9 mouse cellular contexts compared by ENCODE assay signal in the genomic region with DNA sequence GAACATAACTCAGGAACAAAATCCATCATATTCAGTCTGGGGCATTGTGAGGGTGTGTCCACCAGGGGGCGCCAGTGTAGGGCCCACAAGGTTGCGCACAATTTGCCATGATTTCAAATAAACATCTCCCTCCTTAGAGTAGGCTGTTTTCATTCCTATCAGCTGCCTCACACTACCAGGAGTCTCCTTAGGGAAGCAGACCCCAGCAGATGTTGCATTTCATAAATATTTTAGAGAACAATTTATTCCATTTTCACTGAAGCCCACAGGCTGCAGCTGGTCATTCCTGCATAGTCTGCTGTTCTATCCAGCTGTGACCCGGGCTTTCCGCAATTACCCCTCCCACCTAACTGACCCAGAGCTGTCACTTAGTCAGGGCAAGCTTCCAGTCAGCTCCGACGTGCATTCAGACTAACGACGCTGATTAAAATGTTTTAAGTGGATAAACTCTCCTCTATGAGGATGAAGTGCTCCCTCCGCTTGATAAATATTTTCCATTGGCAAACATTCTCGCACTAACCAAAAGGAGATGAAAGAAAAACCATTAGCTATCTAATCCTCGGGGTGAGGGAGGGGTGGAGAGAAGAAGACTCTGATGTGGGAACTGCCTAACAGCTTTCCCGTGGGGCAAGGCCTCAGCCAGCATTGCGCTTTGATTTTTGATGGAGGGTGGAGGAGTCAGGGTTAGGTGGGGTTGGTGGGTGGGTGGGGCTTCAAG.
DNase-seq lines count a peak whose midpoint lies in the region; ATAC-seq and TF ChIP-seq lines count a peak whose summit lies in the region.
"Had no signal": no experiment of that assay in that cellular context is flagged by ENCODE, and none has a peak within 500 bp of the region (broad histone marks: within the 10 kb centered on the region; RNA-seq: fewer than 3 reads in every experiment).

No protein-coding gene starts in this region.

- H3K27ac ChIP-seq in embryonic facial prominence, embryonic 11.5 days (replicated peaks; ENCODE audit: low read depth, low read length) = no peak overlapping the region
- H3K27ac ChIP-seq in hindbrain, embryonic 11.5 days (ENCODE audit: low read depth, low read length) = peak overlapping the region; percentile 42; the same call in 1 of the 2 replicates
- no peak overlapping the region for H3K27ac ChIP-seq in limb, embryonic 14.5 days (replicated peaks; ENCODE audit: low read depth, low read length)
- peak overlapping the region; percentile 75 for H3K27ac ChIP-seq in neural tube, embryonic 13.5 days (replicated peaks)
- H3K27ac ChIP-seq: liver, embryonic 13.5 days had no signal

- 29% methylated on average over 13 of the region's 13 CpGs for whole genome bisulfite sequencing in embryonic facial prominence, embryonic 11.5 days
- 22% methylated on average over 13 of the region's 13 CpGs for WGBS in hindbrain, embryonic 11.5 days
- WGBS in limb, embryonic 14.5 days = 18% methylated on average over 13 of the region's 13 CpGs
- WGBS in neural tube, embryonic 13.5 days = 18% methylated on average over 13 of the region's 13 CpGs

- peak; percentile 34 for DNase-seq in kidney, adult 18-20 months
- no peak for DNase-seq in kidney, adult 11 months
- DNase-seq in Muller cell, postnatal 12 days (ENCODE audit: inconsistent ontology term) = peak; percentile 83
- DNase-seq in embryonic facial prominence, embryonic 11.5 days (ENCODE audit: low spot score) = peak; percentile 49
- peak; percentile 62 for DNase-seq in hindbrain, embryonic 11.5 days (ENCODE audit: low spot score)
- DNase-seq in limb, embryonic 14.5 days (ENCODE audit: low spot score) = peak; percentile 44
- DNase-seq in left cerebral cortex, adult 11 months (ENCODE audit: low spot score) = no peak
- DNase-seq: liver, embryonic 13.5 days had no signal

- H3K4me1 ChIP-seq in embryonic facial prominence, embryonic 11.5 days (ENCODE audit: control insufficient read depth, insufficient read depth, low read length) = no peaks in the 10 kb centered on the region
- H3K4me1 ChIP-seq in hindbrain, embryonic 11.5 days (replicated peaks; ENCODE audit: control insufficient read depth, insufficient read depth, low read length) = no peaks in the 10 kb centered on the region
- no peaks in the 10 kb centered on the region for H3K4me1 ChIP-seq in limb, embryonic 14.5 days (ENCODE audit: control insufficient read depth, insufficient read depth, low read length)
- H3K4me1 ChIP-seq in neural tube, embryonic 13.5 days (replicated peaks) = peaks cover 24% of the 10 kb centered on the region
- H3K4me1 ChIP-seq: liver, embryonic 13.5 days had no signal

- no peak overlapping the region for H3K4me3 ChIP-seq in embryonic facial prominence, embryonic 11.5 days (ENCODE audit: low read depth, low read length)
- H3K4me3 ChIP-seq in hindbrain, embryonic 11.5 days (ENCODE audit: low read depth, low read length) = no peak overlapping the region
- no peak overlapping the region for H3K4me3 ChIP-seq in limb, embryonic 14.5 days (replicated peaks; ENCODE audit: low read length)
- H3K4me3 ChIP-seq in neural tube, embryonic 13.5 days = no peak overlapping the region
- H3K4me3 ChIP-seq: liver, embryonic 13.5 days had no signal

- no peak overlapping the region for H3K9ac ChIP-seq in embryonic facial prominence, embryonic 11.5 days (replicated peaks; ENCODE audit: low read length)
- no peak overlapping the region for H3K9ac ChIP-seq in hindbrain, embryonic 11.5 days (ENCODE audit: low read depth, low read length)
- H3K9ac ChIP-seq in limb, embryonic 14.5 days (ENCODE audit: low read depth, low read length, severe bottlenecking) = no peak overlapping the region
- no peak overlapping the region for H3K9ac ChIP-seq in neural tube, embryonic 13.5 days
- H3K9ac ChIP-seq: liver, embryonic 13.5 days had no signal

- no peak for TF ChIP-seq POLR2A in limb, embryonic 14.5 days (IDR thresholded peaks at IDR 0.05; ENCODE audit: borderline replicate concordance, extremely low read depth, insufficient read depth, insufficient read length)

- H3K4me2 ChIP-seq in embryonic facial prominence, embryonic 11.5 days (ENCODE audit: low read depth, low read length) = no peak overlapping the region
- H3K4me2 ChIP-seq in hindbrain, embryonic 11.5 days (replicated peaks; ENCODE audit: low read depth, low read length) = no peak overlapping the region
- no peak overlapping the region for H3K4me2 ChIP-seq in limb, embryonic 14.5 days (replicated peaks; ENCODE audit: low read depth, low read length, severe bottlenecking)
- H3K4me2 ChIP-seq in neural tube, embryonic 13.5 days = no peak overlapping the region
- H3K4me2 ChIP-seq: liver, embryonic 13.5 days had no signal

- ATAC-seq in embryonic facial prominence, embryonic 11.5 days (replicated peaks; ENCODE audit: insufficient number of reproducible peaks, low FRiP score, low TSS enrichment, low read depth) = peak; percentile 62; the same call in 1 of the 2 replicates
- peak; percentile 65 for ATAC-seq in hindbrain, embryonic 11.5 days (ENCODE audit: low FRiP score)
- ATAC-seq in limb, embryonic 14.5 days (ENCODE audit: low FRiP score, low read depth) = peak; percentile 44; the same call in 1 of the 2 replicates
- peak; percentile 62 for ATAC-seq in neural tube, embryonic 13.5 days (ENCODE audit: low read depth)

- no peaks in the 10 kb centered on the region for H3K27me3 ChIP-seq in embryonic facial prominence, embryonic 11.5 days (ENCODE audit: control insufficient read depth, insufficient read depth, low read length)
- no peaks in the 10 kb centered on the region for H3K27me3 ChIP-seq in hindbrain, embryonic 11.5 days (ENCODE audit: control insufficient read depth, insufficient read depth, low read length)
- H3K27me3 ChIP-seq in limb, embryonic 14.5 days (ENCODE audit: control insufficient read depth, insufficient read depth, low read length) = no peaks in the 10 kb centered on the region
- no peaks in the 10 kb centered on the region for H3K27me3 ChIP-seq in neural tube, embryonic 13.5 days
- H3K27me3 ChIP-seq: liver, embryonic 13.5 days had no signal

- H3K36me3 ChIP-seq in embryonic facial prominence, embryonic 11.5 days (replicated peaks; ENCODE audit: control insufficient read depth, insufficient read depth, low read depth, low read length) = no peaks in the 10 kb centered on the region
- H3K36me3 ChIP-seq in hindbrain, embryonic 11.5 days (ENCODE audit: control insufficient read depth, insufficient read depth, low read length) = no peaks in the 10 kb centered on the region
- no peaks in the 10 kb centered on the region for H3K36me3 ChIP-seq in limb, embryonic 14.5 days (ENCODE audit: control insufficient read depth, insufficient read depth, low read length)
- 0 out of 2 replicates have a peak, but pooled peaks cover 7% of the 10 kb centered on the region for H3K36me3 ChIP-seq in neural tube, embryonic 13.5 days
- H3K36me3 ChIP-seq: liver, embryonic 13.5 days had no signal

- H3K9me3 ChIP-seq in embryonic facial prominence, embryonic 11.5 days (replicated peaks; ENCODE audit: control insufficient read depth, low read length) = peaks cover 3% of the 10 kb centered on the region
- peaks cover 3% of the 10 kb centered on the region for H3K9me3 ChIP-seq in hindbrain, embryonic 11.5 days (ENCODE audit: control insufficient read depth, low read length)
- peaks cover 4% of the 10 kb centered on the region; the same call in 1 of the 2 replicates for H3K9me3 ChIP-seq in limb, embryonic 14.5 days (ENCODE audit: control insufficient read depth, low read length)
- peaks cover 11% of the 10 kb centered on the region for H3K9me3 ChIP-seq in neural tube, embryonic 13.5 days

Comparison
In these comparisons a context has a peak if more than half of its experiments do, and no peak if none do; other contexts are left out.
1. DNase-seq: peak in kidney, adult 18-20 months (single experiment), Muller cell, postnatal 12 days (single experiment), embryonic facial prominence, embryonic 11.5 days (single experiment), hindbrain, embryonic 11.5 days (single experiment) and limb, embryonic 14.5 days (single experiment); none in kidney, adult 11 months (single experiment) and left cerebral cortex, adult 11 months (single experiment).
2. H3K27ac ChIP-seq: peak in hindbrain, embryonic 11.5 days (single experiment) and neural tube, embryonic 13.5 days (single experiment); none in embryonic facial prominence, embryonic 11.5 days (single experiment) and limb, embryonic 14.5 days (single experiment).
3. Peak in every context shown above with its lines, with median percentiles within 50 percentile points of each other: ATAC-seq.